Mouse (Mus musculus): ENCODE data around the gene Cidec. TPM values are rescaled to one million over a fixed set of nuclear protein-coding genes. Genes with fewer than 3 reads are reported as not detected.
A peak's percentile ranks its signal among the peaks of the same experiment; 100 is the strongest.

Cidec gene
- polyA plus RNA-seq, 1 experiment, result not detected

DNA sequence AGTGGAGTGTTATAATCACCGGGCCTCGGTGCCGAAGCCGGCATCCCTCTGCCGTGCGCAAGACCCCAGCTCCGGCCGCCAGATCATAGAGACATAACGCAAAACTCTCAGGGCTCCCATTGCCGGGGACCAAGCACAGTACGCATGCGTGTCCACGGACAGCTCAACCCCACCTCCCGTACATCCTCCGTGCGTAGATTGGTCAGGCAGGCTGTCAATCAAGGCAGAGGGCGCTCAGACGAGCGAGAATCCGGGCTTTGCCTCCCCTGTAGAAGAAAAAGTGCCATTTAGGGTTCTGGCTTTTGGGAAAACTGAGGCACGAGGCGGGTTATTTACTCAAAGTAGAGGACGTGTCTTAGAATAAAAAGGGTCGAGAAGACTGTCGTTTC lies 16.4 kb downstream of the Cidec start, which contains the start of gene Rpusd3:
Gene Rpusd3 (minus strand): TSS at position 142 of the 389 bp plus-strand sequence.
- Histone ChIP-seq H3K79me2 (ENCODE audit: control insufficient read depth, insufficient read depth) (no peaks in the 10 kb centered on the region), H3K4me3 (peak within 1 kb of the TSS; percentile 42), H3K4me2 (ENCODE audit: low read depth) (peak within 1 kb of the TSS; percentile 91), H3ac (ENCODE audit: control insufficient read depth, insufficient read length) (peak within 1 kb of the TSS; percentile 23), H3K36me3 (ENCODE audit: control insufficient read depth, insufficient read depth) (no peaks in the 10 kb centered on the region), H3K27me3 (ENCODE audit: control insufficient read depth, insufficient read depth, insufficient read length) (no peaks in the 10 kb centered on the region)
- TF ChIP-seq REST (IDR thresholded peaks at IDR 0.05; ENCODE audit: insufficient read depth, insufficient read length) (no peak), POLR2A (IDR thresholded peaks at IDR 0.05; ENCODE audit: insufficient read length, low read depth) (peak; percentile 87), SRF (IDR thresholded peaks at IDR 0.05; ENCODE audit: control insufficient read depth, insufficient read length, low read depth) (peak; percentile 51), MAX (IDR thresholded peaks at IDR 0.05; ENCODE audit: low read depth) (no peak), POLR2AphosphoS2 (IDR thresholded peaks at IDR 0.05; ENCODE audit: insufficient read length, low read depth) (peak; percentile 86), TCF12 (IDR thresholded peaks at IDR 0.05; ENCODE audit: insufficient read depth, poor library complexity, severe bottlenecking) (no peak)

DNA sequence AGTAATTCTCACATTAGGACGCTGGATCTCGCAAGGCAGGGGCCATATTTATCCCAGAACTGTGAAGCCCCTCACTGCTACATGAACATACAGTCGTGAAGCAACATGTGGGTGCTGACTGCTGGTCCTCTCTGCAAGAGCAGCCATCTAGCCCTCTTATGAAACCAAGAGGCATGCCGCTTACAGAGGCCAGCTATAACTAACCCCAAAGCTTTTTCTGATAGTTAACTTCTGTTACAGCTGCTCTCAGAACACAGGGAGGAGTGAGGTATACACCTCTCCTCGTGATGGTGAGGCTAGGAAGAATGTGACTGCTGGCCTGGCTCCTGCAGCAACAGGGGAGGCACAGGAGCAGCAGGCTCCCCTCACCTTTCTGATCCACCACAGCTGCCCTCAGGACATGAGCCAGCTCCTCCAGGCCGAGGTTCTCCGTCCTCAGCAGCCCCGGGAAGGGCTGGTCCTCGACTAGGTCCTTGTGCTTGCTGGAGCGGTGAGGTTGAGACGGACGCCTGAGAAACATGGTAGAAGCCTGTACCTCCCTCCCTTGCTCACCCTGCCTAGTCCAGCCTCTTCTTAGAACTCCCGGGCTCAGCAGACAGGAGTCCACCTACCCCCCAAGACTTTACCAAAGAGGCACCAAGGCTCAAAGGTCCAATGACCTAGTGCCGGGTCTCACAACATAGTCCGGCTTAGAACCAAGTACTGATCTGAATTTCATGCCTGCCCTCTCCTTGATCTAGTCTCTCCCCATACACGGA lies 16.9 kb downstream of the Cidec start:
- H3K79me2 ChIP-seq (ENCODE audit: control insufficient read depth, insufficient read depth), result no peaks in the 10 kb centered on the region
- H3K4me3 ChIP-seq, result peak overlapping the region; percentile 42
- no peaks in the 10 kb centered on the region for H3K27me3 ChIP-seq (ENCODE audit: control insufficient read depth, insufficient read depth, insufficient read length)
- peak overlapping the region; percentile 23 for H3ac ChIP-seq (ENCODE audit: control insufficient read depth, insufficient read length)
- TF ChIP-seq REST (IDR thresholded peaks at IDR 0.05; ENCODE audit: insufficient read depth, insufficient read length), result no peak
- TF ChIP-seq TCF12 (IDR thresholded peaks at IDR 0.05; ENCODE audit: insufficient read depth, poor library complexity, severe bottlenecking), result no peak
- no peak for TF ChIP-seq E2F4 (IDR thresholded peaks at IDR 0.05; ENCODE audit: insufficient read depth)
- no peak for TF ChIP-seq USF1 (IDR thresholded peaks at IDR 0.05; ENCODE audit: low read depth)
- TF ChIP-seq SRF (IDR thresholded peaks at IDR 0.05; ENCODE audit: control insufficient read depth, insufficient read length, low read depth), result no peak
- no peak for TF ChIP-seq POLR2AphosphoS2 (IDR thresholded peaks at IDR 0.05; ENCODE audit: insufficient read length, low read depth)
- TF ChIP-seq TCF3 (IDR thresholded peaks at IDR 0.05; ENCODE audit: insufficient read length, low read depth), result no peak
- no peak for TF ChIP-seq CEBPB (IDR thresholded peaks at IDR 0.05; ENCODE audit: insufficient read depth, poor library complexity, severe bottlenecking)
- TF ChIP-seq MAX (IDR thresholded peaks at IDR 0.05; ENCODE audit: low read depth), result no peak
- no peak for TF ChIP-seq POLR2A (IDR thresholded peaks at IDR 0.05; ENCODE audit: insufficient read length, low read depth)
- no peak for TF ChIP-seq MYOG (IDR thresholded peaks at IDR 0.05; ENCODE audit: control insufficient read depth in 1 of 3, insufficient read depth in 1 of 3, insufficient read length in 2 of 3, low read depth in 2 of 3)
- TF ChIP-seq MYOD1 (IDR thresholded peaks at IDR 0.05; ENCODE audit: control insufficient read depth in 1 of 3, insufficient read length in 2 of 3, low read depth in 2 of 3), result no peak
- H3K36me3 ChIP-seq (ENCODE audit: control insufficient read depth, insufficient read depth), result no peaks in the 10 kb centered on the region
- peak overlapping the region; percentile 91 for H3K4me2 ChIP-seq (ENCODE audit: low read depth)

DNA sequence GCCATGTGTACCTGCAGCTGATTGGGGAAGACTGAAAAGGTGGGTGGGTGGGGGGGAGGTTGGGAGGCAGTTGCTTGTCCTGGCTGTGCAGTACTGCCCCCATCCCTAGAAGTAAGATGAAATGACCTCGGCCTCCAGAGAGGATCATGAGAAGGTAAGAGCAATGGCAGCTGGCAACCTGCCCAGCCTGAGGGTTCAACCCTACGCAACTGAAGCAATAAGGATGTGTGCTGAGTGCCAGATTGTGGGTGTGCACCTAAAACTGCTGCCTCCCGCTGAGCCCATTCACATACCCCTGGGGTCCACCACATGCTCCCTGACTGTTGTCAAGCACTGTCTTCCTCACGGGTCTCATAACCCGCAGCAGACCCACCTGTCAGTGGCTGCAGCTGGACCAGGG lies 19.1 kb downstream of the Cidec start:
- no peak overlapping the region for H3K4me2 ChIP-seq (ENCODE audit: low read depth)
- H3ac ChIP-seq (ENCODE audit: control insufficient read depth, insufficient read length), result no peak overlapping the region
- H3K27me3 ChIP-seq (ENCODE audit: control insufficient read depth, insufficient read depth, insufficient read length), result no peaks in the 10 kb centered on the region
- TF ChIP-seq USF1 (IDR thresholded peaks at IDR 0.05; ENCODE audit: low read depth), result no peak
- no peak for TF ChIP-seq POLR2A (IDR thresholded peaks at IDR 0.05; ENCODE audit: insufficient read length, low read depth)
- TF ChIP-seq POLR2AphosphoS2 (IDR thresholded peaks at IDR 0.05; ENCODE audit: insufficient read length, low read depth), result no peak
- no peak for TF ChIP-seq E2F4 (IDR thresholded peaks at IDR 0.05; ENCODE audit: insufficient read depth)
- TF ChIP-seq CEBPB (IDR thresholded peaks at IDR 0.05; ENCODE audit: insufficient read depth, poor library complexity, severe bottlenecking), result no peak
- no peak for TF ChIP-seq MYOG (IDR thresholded peaks at IDR 0.05; ENCODE audit: control insufficient read depth in 1 of 3, insufficient read depth in 1 of 3, insufficient read length in 2 of 3, low read depth in 2 of 3)
- no peak for TF ChIP-seq SRF (IDR thresholded peaks at IDR 0.05; ENCODE audit: control insufficient read depth, insufficient read length, low read depth)
- TF ChIP-seq REST (IDR thresholded peaks at IDR 0.05; ENCODE audit: insufficient read depth, insufficient read length), result no peak
- TF ChIP-seq TCF12 (IDR thresholded peaks at IDR 0.05; ENCODE audit: insufficient read depth, poor library complexity, severe bottlenecking), result no peak
- TF ChIP-seq MAX (IDR thresholded peaks at IDR 0.05; ENCODE audit: low read depth), result no peak
- no peak for TF ChIP-seq TCF3 (IDR thresholded peaks at IDR 0.05; ENCODE audit: insufficient read length, low read depth)
- no peak for TF ChIP-seq MYOD1 (IDR thresholded peaks at IDR 0.05; ENCODE audit: control insufficient read depth in 1 of 3, insufficient read length in 2 of 3, low read depth in 2 of 3)
- H3K36me3 ChIP-seq (ENCODE audit: control insufficient read depth, insufficient read depth), result no peaks in the 10 kb centered on the region
- H3K4me3 ChIP-seq, result no peak overlapping the region
- H3K79me2 ChIP-seq (ENCODE audit: control insufficient read depth, insufficient read depth), result no peaks in the 10 kb centered on the region

DNA sequence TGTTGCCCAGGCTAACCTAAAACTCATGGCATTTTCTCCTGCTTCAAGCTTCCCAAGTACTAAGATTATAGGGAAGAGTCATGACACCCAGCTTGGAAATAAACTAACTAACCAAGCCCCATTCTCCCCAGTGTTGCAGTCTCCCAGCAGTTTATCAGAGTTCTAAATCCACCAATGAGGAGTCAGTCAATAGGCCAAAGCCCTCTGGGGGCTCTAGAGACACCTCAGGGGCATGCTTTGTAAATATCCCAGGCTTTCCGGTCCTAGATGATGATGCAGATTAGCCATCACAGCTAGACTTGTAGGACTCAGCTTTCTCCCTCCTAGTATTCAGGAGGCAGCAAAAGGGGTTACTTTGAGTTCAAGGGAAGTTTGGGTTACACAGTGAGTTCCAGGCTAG lies 25.6 kb downstream of the Cidec start:
- H3K4me3 ChIP-seq, result no peak overlapping the region
- H3K4me2 ChIP-seq (ENCODE audit: low read depth), result no peak overlapping the region
- TF ChIP-seq MYOG (IDR thresholded peaks at IDR 0.05; ENCODE audit: control insufficient read depth in 1 of 3, insufficient read depth in 1 of 3, insufficient read length in 2 of 3, low read depth in 2 of 3) (no peak), MAX (IDR thresholded peaks at IDR 0.05; ENCODE audit: low read depth) (no peak), E2F4 (IDR thresholded peaks at IDR 0.05; ENCODE audit: insufficient read depth) (no peak), CEBPB (IDR thresholded peaks at IDR 0.05; ENCODE audit: insufficient read depth, poor library complexity, severe bottlenecking) (no peak), MYOD1 (IDR thresholded peaks at IDR 0.05; ENCODE audit: control insufficient read depth in 1 of 3, insufficient read length in 2 of 3, low read depth in 2 of 3) (no peak), POLR2A (IDR thresholded peaks at IDR 0.05; ENCODE audit: insufficient read length, low read depth) (no peak), SRF (IDR thresholded peaks at IDR 0.05; ENCODE audit: control insufficient read depth, insufficient read length, low read depth) (no peak), TCF12 (IDR thresholded peaks at IDR 0.05; ENCODE audit: insufficient read depth, poor library complexity, severe bottlenecking) (no peak), TCF3 (IDR thresholded peaks at IDR 0.05; ENCODE audit: insufficient read length, low read depth) (no peak), USF1 (IDR thresholded peaks at IDR 0.05; ENCODE audit: low read depth) (no peak), POLR2AphosphoS2 (IDR thresholded peaks at IDR 0.05; ENCODE audit: insufficient read length, low read depth) (no peak), REST (IDR thresholded peaks at IDR 0.05; ENCODE audit: insufficient read depth, insufficient read length) (no peak)
- H3K27me3 ChIP-seq (ENCODE audit: control insufficient read depth, insufficient read depth, insufficient read length), result no peaks in the 10 kb centered on the region
- H3K36me3 ChIP-seq (ENCODE audit: control insufficient read depth, insufficient read depth), result no peaks in the 10 kb centered on the region
- no peak overlapping the region for H3ac ChIP-seq (ENCODE audit: control insufficient read depth, insufficient read length)
- no peaks in the 10 kb centered on the region for H3K79me2 ChIP-seq (ENCODE audit: control insufficient read depth, insufficient read depth)

Data from myocyte (in vitro differentiated cells).